Mouse (Mus musculus) kidney, adult 2 months (tissue): Measurements from ENCODE around the gene Tenm4.

Source experiments
- CTCF ChIP-seq: fragments of 200-500 bp; conservative IDR thresholded peaks from 2 replicates; pipeline ENCODE4 v1.5.1; 2011; ENCODE audit warnings: low read depth, mild to moderate bottlenecking, control low read depth, low read length, moderate library complexity, mixed read lengths; ENCODE audit not compliant: insufficient read depth, insufficient read length
- POLR2A ChIP-seq: fragments of 200-500 bp; IDR thresholded peaks from one replicate; pipeline ENCODE4 v1.6.1; 2011; ENCODE audit warnings: low read depth, low read length, control low read depth

DNA sequence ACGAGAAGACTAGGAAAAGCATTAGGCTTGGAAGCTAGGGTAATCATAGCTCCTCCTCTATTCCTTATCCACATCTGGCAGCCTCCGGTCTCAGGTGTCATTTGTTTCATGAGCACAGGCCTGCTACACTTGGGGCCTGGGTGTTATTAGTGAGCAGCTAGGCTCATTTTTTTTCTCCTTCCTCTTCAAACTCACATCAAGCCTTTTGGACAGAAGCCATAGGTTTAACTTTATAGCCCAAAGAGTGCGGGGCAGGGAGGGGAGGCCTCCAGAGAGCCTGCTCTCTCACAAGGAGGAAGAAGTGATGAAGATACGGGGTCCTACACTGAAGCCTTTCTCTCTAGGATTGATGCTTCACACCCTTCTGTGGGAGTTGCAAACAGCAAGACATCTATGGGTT is 538.8 kb downstream of the Tenm4 start:
- TF ChIP-seq CTCF: no peak
- no peak for TF ChIP-seq POLR2A
